ENCODE assay signal across 15 mouse cellular contexts in the genomic region with DNA sequence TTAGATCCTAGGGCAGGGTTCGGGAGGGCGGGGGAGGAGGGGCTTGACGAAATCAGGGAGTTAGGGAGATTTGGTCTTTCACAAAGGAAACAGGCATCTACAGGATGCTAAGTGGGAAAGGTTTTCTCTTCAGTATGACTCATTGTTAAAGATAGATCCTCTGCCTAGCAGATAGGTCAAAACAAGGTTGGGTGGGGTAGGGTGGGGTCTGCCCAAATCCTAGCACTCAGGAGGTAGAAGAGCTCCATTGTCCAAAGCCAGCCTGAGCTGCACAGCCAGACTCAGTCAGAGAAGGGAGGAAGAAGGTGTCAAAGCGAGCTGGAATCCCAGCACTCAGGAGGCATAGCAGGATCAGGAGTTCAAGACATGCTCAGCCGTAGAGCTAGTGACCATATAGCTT. TPM values are rescaled to one million over a fixed set of nuclear protein-coding genes. Genes with fewer than 3 reads are reported as not detected.
DNase-seq lines count a peak whose midpoint lies in the region; ATAC-seq and TF ChIP-seq lines count a peak whose summit lies in the region.
"Had no signal": no experiment of that assay in that cellular context is flagged by ENCODE, and none has a peak within 500 bp of the region (broad histone marks: within the 10 kb centered on the region; RNA-seq: fewer than 3 reads in every experiment).

No protein-coding gene starts in this region.

- peak overlapping the region; percentile 21; the same call in 1 of the 2 replicates for H3K4me3 ChIP-seq in heart, adult 2 months
- H3K4me3 ChIP-seq in lung, embryonic 16.5 days (ENCODE audit: low read length): no peak overlapping the region
- H3K4me3 ChIP-seq in lung, adult 2 months (replicated peaks; ENCODE audit: extremely low read depth, low read depth, low read length): no peak overlapping the region
- H3K4me3 ChIP-seq in heart, embryonic 15.5 days: no peak overlapping the region
- no peak overlapping the region for H3K4me3 ChIP-seq in stomach, postnatal 0 days (ENCODE audit: low read depth, low read length)

- TF ChIP-seq CTCF in heart, adult 2 months (IDR thresholded peaks at IDR 0.05): no peak
- TF ChIP-seq CTCF in lung, adult 2 months (IDR thresholded peaks at IDR 0.05; ENCODE audit: insufficient read depth, low read length): no peak
- TF ChIP-seq CTCF in stomach, postnatal 0 days (IDR thresholded peaks at IDR 0.05; ENCODE audit: low read depth): no peak

- H3K4me2 ChIP-seq in lung, embryonic 16.5 days (ENCODE audit: low read depth, low read length): no peak overlapping the region
- 0 out of 2 replicates have a peak overlapping the region, but pooled peaks have one; percentile 85 for H3K4me2 ChIP-seq in heart, embryonic 15.5 days
- no peak overlapping the region for H3K4me2 ChIP-seq in stomach, postnatal 0 days (replicated peaks; ENCODE audit: low read depth)

- no peaks in the 10 kb centered on the region for H3K27me3 ChIP-seq in heart, adult 2 months (ENCODE audit: control insufficient read depth, insufficient read depth, low read length)
- H3K27me3 ChIP-seq in lung, embryonic 16.5 days (ENCODE audit: control insufficient read depth, insufficient read depth, low read depth, low read length): no peaks in the 10 kb centered on the region
- no peaks in the 10 kb centered on the region for H3K27me3 ChIP-seq in heart, embryonic 15.5 days
- H3K27me3 ChIP-seq in stomach, postnatal 0 days (ENCODE audit: control insufficient read depth, insufficient read depth, low read length): no peaks in the 10 kb centered on the region
- H3K27me3 ChIP-seq: forebrain, embryonic 15.5 days; neural tube, embryonic 15.5 days had no signal

- H3K9ac ChIP-seq in heart, adult 2 months (ENCODE audit: low read depth, low read length): no peak overlapping the region
- H3K9ac ChIP-seq in lung, embryonic 16.5 days (ENCODE audit: low read length): no peak overlapping the region
- H3K9ac ChIP-seq in heart, embryonic 15.5 days: no peak overlapping the region
- H3K9ac ChIP-seq in stomach, postnatal 0 days (ENCODE audit: low read length): no peak overlapping the region

- intact Hi-C loops in heart, adult 2 months (cut with DNase I): loop anchor here (2.0 to 5.0 kb wide), 2 partner anchors 33 to 70 kb away; a partner anchor contains a TSS

- peak in 1 of 2 experiments; percentile 37 for DNase-seq in heart, adult 2 months
- DNase-seq in heart, adult 8-10 months (ENCODE audit: low spot score): no peak
- no peak for DNase-seq in lung, adult 2 months
- no peak for DNase-seq in stomach, postnatal 0 days (ENCODE audit: low spot score)
- DNase-seq in kidney, postnatal 25 days: no peak
- DNase-seq in retina, embryonic 14.5 days (ENCODE audit: low spot score): no peak
- DNase-seq: cerebellum, postnatal 36 days; layer of hippocampus, adult 9-11 months; right cerebral cortex, adult 18-20 months had no signal

- no peak for ATAC-seq in lung, embryonic 16.5 days (ENCODE audit: low read depth)
- no peak for ATAC-seq in heart, embryonic 15.5 days (replicated peaks; ENCODE audit: insufficient number of reproducible peaks, insufficient read depth, low FRiP score, low read depth)
- ATAC-seq in stomach, postnatal 0 days (ENCODE audit: low FRiP score, low TSS enrichment): no peak
- ATAC-seq: forebrain, embryonic 15.5 days had no signal

- peaks cover 10% of the 10 kb centered on the region for H3K36me3 ChIP-seq in heart, adult 2 months (ENCODE audit: control insufficient read depth, insufficient read depth, low read length)
- no peaks in the 10 kb centered on the region for H3K36me3 ChIP-seq in lung, embryonic 16.5 days (ENCODE audit: control insufficient read depth, insufficient read depth, low read length)
- H3K36me3 ChIP-seq in heart, embryonic 15.5 days: no peaks in the 10 kb centered on the region
- H3K36me3 ChIP-seq in stomach, postnatal 0 days (ENCODE audit: control insufficient read depth, insufficient read depth, low read length): no peaks in the 10 kb centered on the region
- H3K36me3 ChIP-seq: forebrain, embryonic 15.5 days; neural tube, embryonic 15.5 days had no signal

- no peaks in the 10 kb centered on the region for H3K9me3 ChIP-seq in lung, embryonic 16.5 days (ENCODE audit: control insufficient read depth, low read length)
- H3K9me3 ChIP-seq in heart, embryonic 15.5 days (replicated peaks): no peaks in the 10 kb centered on the region
- H3K9me3 ChIP-seq in stomach, postnatal 0 days (ENCODE audit: control insufficient read depth, low read length): no peaks in the 10 kb centered on the region
- H3K9me3 ChIP-seq: forebrain, embryonic 15.5 days; neural tube, embryonic 15.5 days had no signal

- TF ChIP-seq EP300 in heart, adult 2 months (IDR thresholded peaks at IDR 0.05; ENCODE audit: insufficient read depth, low read depth, low read length): no peak
- TF ChIP-seq EP300 in stomach, postnatal 0 days (optimal IDR thresholded peaks at IDR 0.05): no peak

- WGBS in heart, adult 2 months: 44% methylated on average over 5 of the region's 5 CpGs
- WGBS in lung, embryonic 16.5 days: 58% methylated on average over 5 of the region's 5 CpGs
- WGBS in lung, adult 2 months: 59% methylated on average over 5 of the region's 5 CpGs
- 54% methylated on average over 5 of the region's 5 CpGs for WGBS in heart, embryonic 15.5 days
- WGBS in stomach, postnatal 0 days: 67% methylated on average over 5 of the region's 5 CpGs

- TF ChIP-seq POLR2A in heart, adult 2 months (IDR thresholded peaks at IDR 0.05; ENCODE audit: insufficient read depth, low read depth, low read length): no peak
- no peak for TF ChIP-seq POLR2A in lung, adult 2 months (IDR thresholded peaks at IDR 0.05; ENCODE audit: borderline replicate concordance, extremely low read depth, low read depth, low read length)

- peaks cover 5% of the 10 kb centered on the region for H3K79me2 ChIP-seq in heart, adult 2 months (replicated peaks; ENCODE audit: control insufficient read depth, insufficient read depth, low read length)

- H3K4me1 ChIP-seq in heart, adult 2 months (ENCODE audit: control insufficient read depth, insufficient read depth, low read length): peaks cover 42% of the 10 kb centered on the region
- peaks cover 25% of the 10 kb centered on the region for H3K4me1 ChIP-seq in lung, embryonic 16.5 days (replicated peaks; ENCODE audit: control insufficient read depth, insufficient read depth, low read length)
- peaks cover 21% of the 10 kb centered on the region for H3K4me1 ChIP-seq in lung, adult 2 months (ENCODE audit: control insufficient read depth, insufficient read depth, low read length)
- H3K4me1 ChIP-seq in heart, embryonic 15.5 days (replicated peaks): peaks cover 80% of the 10 kb centered on the region
- peaks cover 14% of the 10 kb centered on the region; the same call in 1 of the 2 replicates for H3K4me1 ChIP-seq in stomach, postnatal 0 days (replicated peaks; ENCODE audit: control insufficient read depth, insufficient read depth)

- H3K27ac ChIP-seq in heart, adult 2 months: peak overlapping the region; percentile 94
- peak overlapping the region; percentile 12; the same call in 1 of the 2 replicates for H3K27ac ChIP-seq in lung, embryonic 16.5 days (ENCODE audit: low read length)
- peak overlapping the region; percentile 86; the same call in 1 of the 2 replicates for H3K27ac ChIP-seq in heart, embryonic 15.5 days
- H3K27ac ChIP-seq in stomach, postnatal 0 days (replicated peaks): peak overlapping the region; percentile 73
- H3K27ac ChIP-seq: forebrain, embryonic 15.5 days had no signal

RNA-seq across cellular contexts. Expression of a gene that starts 0.9 kb away (rescaled TPM):
- total RNA-seq in heart, adult 2 months (2021): 10 to 100 TPM; 62.4 to 65.8 TPM
- polyA plus RNA-seq in heart, adult 2 months (2012; rRNA removed): 88.6 and 123 TPM in 2 replicates
- total RNA-seq in heart, adult 8-10 months (2022): 10 to 100 TPM; 52.7 to 66.9 (median 61.3) TPM
- 50.8 and 51.4 TPM in 2 replicates for polyA plus RNA-seq in lung, embryonic 16.5 days (2015; fragmentation: Nextera tagmentation; extraction: Ambion mirVana)
- polyA plus RNA-seq in lung, adult 2 months (2012; rRNA removed): 45.0 and 62.2 TPM in 2 replicates
- 52.1 and 60.0 TPM in 2 replicates for polyA plus RNA-seq in heart, embryonic 15.5 days (2015; fragmentation: Nextera tagmentation; extraction: Ambion mirVana)
- polyA plus RNA-seq in stomach, postnatal 0 days (2015; fragmentation: Nextera tagmentation; extraction: Ambion mirVana): 20.1 and 21.7 TPM in 2 replicates

RNA-seq across cellular contexts. Expression of a gene that starts 3.2 kb away (rescaled TPM):
- total RNA-seq in heart, adult 2 months (2021): 10 to 100 TPM; 38.9 to 41.9 TPM
- polyA plus RNA-seq in heart, adult 2 months (2012; rRNA removed): 41.2 and 42.3 TPM in 2 replicates
- total RNA-seq in heart, adult 8-10 months (2022): 10 to 100 TPM; 35.8 to 43.1 (median 39.7) TPM
- 9.2 and 11.7 TPM in 2 replicates for polyA plus RNA-seq in lung, embryonic 16.5 days (2015; fragmentation: Nextera tagmentation; extraction: Ambion mirVana)
- 84.1 and 97.5 TPM in 2 replicates for polyA plus RNA-seq in lung, adult 2 months (2012; rRNA removed)
- polyA plus RNA-seq in heart, embryonic 15.5 days (2015; fragmentation: Nextera tagmentation; extraction: Ambion mirVana): 12.1 and 17.6 TPM in 2 replicates
- 13.3 and 15.5 TPM in 2 replicates for polyA plus RNA-seq in stomach, postnatal 0 days (2015; fragmentation: Nextera tagmentation; extraction: Ambion mirVana)

RNA-seq across cellular contexts. Expression of a gene that starts 33.0 kb away (rescaled TPM):
- 100 to 1,000 TPM; 626 to 697 TPM for total RNA-seq in heart, adult 2 months (2021)
- polyA plus RNA-seq in heart, adult 2 months (2012; rRNA removed): 395 and 619 TPM in 2 replicates
- 100 to 1,000 TPM; 664 to 803 (median 747) TPM for total RNA-seq in heart, adult 8-10 months (2022)
- 34.6 and 36.6 TPM in 2 replicates for polyA plus RNA-seq in lung, embryonic 16.5 days (2015; fragmentation: Nextera tagmentation; extraction: Ambion mirVana)
- 36.5 and 52.2 TPM in 2 replicates for polyA plus RNA-seq in lung, adult 2 months (2012; rRNA removed)
- 141 and 144 TPM in 2 replicates for polyA plus RNA-seq in heart, embryonic 15.5 days (2015; fragmentation: Nextera tagmentation; extraction: Ambion mirVana)
- polyA plus RNA-seq in stomach, postnatal 0 days (2015; fragmentation: Nextera tagmentation; extraction: Ambion mirVana): 26.7 and 27.2 TPM in 2 replicates

RNA-seq across cellular contexts. Expression of a gene that starts 48.1 kb away (rescaled TPM):
- 100 to 1,000 TPM; 117 to 262 TPM for total RNA-seq in heart, adult 2 months (2021)
- 204 and 212 TPM in 2 replicates for polyA plus RNA-seq in heart, adult 2 months (2012; rRNA removed)
- total RNA-seq in heart, adult 8-10 months (2022): 100 to 1,000 TPM; 107 to 313 (median 216) TPM
- polyA plus RNA-seq in lung, embryonic 16.5 days (2015; fragmentation: Nextera tagmentation; extraction: Ambion mirVana): 2.9 and 4.2 TPM in 2 replicates
- not detected in 2 replicates for polyA plus RNA-seq in lung, adult 2 months (2012; rRNA removed)
- polyA plus RNA-seq in heart, embryonic 15.5 days (2015; fragmentation: Nextera tagmentation; extraction: Ambion mirVana): 130 and 171 TPM in 2 replicates
- not detected in 2 replicates for polyA plus RNA-seq in stomach, postnatal 0 days (2015; fragmentation: Nextera tagmentation; extraction: Ambion mirVana)
- total RNA-seq: gastrocnemius, postnatal 25 days had no signal
- polyA plus RNA-seq: forebrain, embryonic 15.5 days; limb, embryonic 11.5 days had no signal

Comparison
In these comparisons a context has a peak if more than half of its experiments do, and no peak if none do; other contexts are left out.
1. H3K27ac ChIP-seq: peak in every context shown above with its lines; median percentile 94 in heart, adult 2 months; 86 in heart, embryonic 15.5 days; 73 in stomach, postnatal 0 days; 12 in lung, embryonic 16.5 days.